Mouse (Mus musculus): ENCODE measurements around the gene Clock. TPM values are rescaled to one million over a fixed set of nuclear protein-coding genes. Genes with fewer than 3 reads are reported as not detected.

Clock gene
- polyA plus RNA-seq, 1 experiment from 2014 or later: 15.9 TPM

GRCm38 (mm10) chr5:76283890-76284289, 20.7 kb downstream of the Clock start:
- WGBS: 96% methylated on average over 1 of the region's 1 CpGs
- H3K9me3 ChIP-seq: no peaks in the 10 kb centered on the region
- no peak overlapping the region for H3K4me3 ChIP-seq (replicated peaks)
- ATAC-seq (ENCODE audit: insufficient number of reproducible peaks, insufficient read depth, low FRiP score, low TSS enrichment, low read depth): no peak
- no peaks in the 10 kb centered on the region for H3K27me3 ChIP-seq
- peaks cover 9% of the 10 kb centered on the region for H3K4me1 ChIP-seq (replicated peaks)
- no peak overlapping the region for H3K4me2 ChIP-seq
- H3K27ac ChIP-seq: no peak overlapping the region
- no peaks in the 10 kb centered on the region for H3K36me3 ChIP-seq
- no peak overlapping the region for H3K9ac ChIP-seq (replicated peaks)

- Histone ChIP-seq H3K27ac (no peak overlapping the region), H3K4me2 (no peak overlapping the region), H3K27me3 (no peaks in the 10 kb centered on the region), H3K4me3 (replicated peaks) (no peak overlapping the region), H3K9me3 (no peaks in the 10 kb centered on the region), H3K9ac (replicated peaks) (no peak overlapping the region), H3K4me1 (replicated peaks) (no peaks in the 10 kb centered on the region), H3K36me3 (peaks cover 10% of the 10 kb centered on the region; the same call in 1 of the 2 replicates)
- ATAC-seq (ENCODE audit: insufficient number of reproducible peaks, insufficient read depth, low FRiP score, low TSS enrichment, low read depth): no peak
- 91% methylated on average over 4 of the region's 4 CpGs for WGBS
These were observed 29.6 kb downstream of the Clock start for GRCm38 (mm10) chr5:76274977-76275376.

- H3K4me2 ChIP-seq: no peak overlapping the region
- no peak overlapping the region for H3K4me3 ChIP-seq (replicated peaks)
- H3K27me3 ChIP-seq: no peaks in the 10 kb centered on the region
- H3K4me1 ChIP-seq (replicated peaks): no peaks in the 10 kb centered on the region
- ATAC-seq (ENCODE audit: insufficient number of reproducible peaks, insufficient read depth, low FRiP score, low TSS enrichment, low read depth): no peak
- WGBS: 86% methylated on average over 3 of the region's 3 CpGs
- H3K9ac ChIP-seq (replicated peaks): no peak overlapping the region
- H3K27ac ChIP-seq: no peak overlapping the region
- peaks cover 12% of the 10 kb centered on the region for H3K36me3 ChIP-seq
- no peaks in the 10 kb centered on the region for H3K9me3 ChIP-seq
These were observed 53.6 kb downstream of the Clock start for GRCm38 (mm10) chr5:76250948-76251347.

- Histone ChIP-seq H3K27me3 (no peaks in the 10 kb centered on the region), H3K4me1 (replicated peaks) (no peaks in the 10 kb centered on the region), H3K27ac (no peak overlapping the region), H3K4me2 (no peak overlapping the region), H3K36me3 (peaks cover 29% of the 10 kb centered on the region; the same call in 1 of the 2 replicates), H3K9ac (replicated peaks) (no peak overlapping the region), H3K4me3 (replicated peaks) (no peak overlapping the region), H3K9me3 (no peaks in the 10 kb centered on the region)
- no peak for ATAC-seq (ENCODE audit: insufficient number of reproducible peaks, insufficient read depth, low FRiP score, low TSS enrichment, low read depth)
These were observed 58.1 kb downstream of the Clock start for GRCm38 (mm10) chr5:76246539-76246938.

GRCm38 (mm10) chr5:76245419-76245818, 59.2 kb downstream of the Clock start:
- Histone ChIP-seq H3K9ac (replicated peaks) (no peak overlapping the region), H3K36me3 (peaks cover 29% of the 10 kb centered on the region; the same call in 1 of the 2 replicates), H3K4me2 (no peak overlapping the region), H3K9me3 (no peaks in the 10 kb centered on the region), H3K4me3 (replicated peaks) (no peak overlapping the region), H3K27ac (no peak overlapping the region), H3K4me1 (replicated peaks) (no peaks in the 10 kb centered on the region), H3K27me3 (no peaks in the 10 kb centered on the region)
- ATAC-seq (ENCODE audit: insufficient number of reproducible peaks, insufficient read depth, low FRiP score, low TSS enrichment, low read depth): no peak
- whole genome bisulfite sequencing: 93% methylated on average over 3 of the region's 3 CpGs

- 93% methylated on average over 10 of the region's 10 CpGs for WGBS
- no peak overlapping the region for H3K9ac ChIP-seq (replicated peaks)
- H3K4me3 ChIP-seq (replicated peaks): no peak overlapping the region
- H3K27ac ChIP-seq: no peak overlapping the region
- H3K4me2 ChIP-seq: no peak overlapping the region
- no peaks in the 10 kb centered on the region for H3K27me3 ChIP-seq
- ATAC-seq (ENCODE audit: insufficient number of reproducible peaks, insufficient read depth, low FRiP score, low TSS enrichment, low read depth): no peak
- H3K9me3 ChIP-seq: no peaks in the 10 kb centered on the region
- no peaks in the 10 kb centered on the region for H3K4me1 ChIP-seq (replicated peaks)
- peaks cover 39% of the 10 kb centered on the region for H3K36me3 ChIP-seq
These were observed 60.2 kb downstream of the Clock start for GRCm38 (mm10) chr5:76244430-76244829.

- H3K4me3 ChIP-seq (replicated peaks): no peak overlapping the region
- peaks cover 44% of the 10 kb centered on the region for H3K36me3 ChIP-seq
- H3K27ac ChIP-seq: no peak overlapping the region
- no peak overlapping the region for H3K4me2 ChIP-seq
- 97% methylated on average over 4 of the region's 4 CpGs for WGBS
- no peaks in the 10 kb centered on the region for H3K27me3 ChIP-seq
- no peak for ATAC-seq (ENCODE audit: insufficient number of reproducible peaks, insufficient read depth, low FRiP score, low TSS enrichment, low read depth)
- no peaks in the 10 kb centered on the region for H3K4me1 ChIP-seq (replicated peaks)
- H3K9me3 ChIP-seq: no peaks in the 10 kb centered on the region
- no peak overlapping the region for H3K9ac ChIP-seq (replicated peaks)
These were observed 60.7 kb downstream of the Clock start for GRCm38 (mm10) chr5:76243929-76244328.

- Histone ChIP-seq H3K9ac (replicated peaks) (no peak overlapping the region), H3K4me3 (replicated peaks) (no peak overlapping the region), H3K36me3 (peaks cover 48% of the 10 kb centered on the region), H3K27ac (no peak overlapping the region), H3K27me3 (no peaks in the 10 kb centered on the region), H3K4me2 (no peak overlapping the region), H3K4me1 (replicated peaks) (no peaks in the 10 kb centered on the region), H3K9me3 (no peaks in the 10 kb centered on the region)
- no peak for ATAC-seq (ENCODE audit: insufficient number of reproducible peaks, insufficient read depth, low FRiP score, low TSS enrichment, low read depth)
- WGBS: 91% methylated on average over 3 of the region's 3 CpGs
These were observed 61.3 kb downstream of the Clock start for GRCm38 (mm10) chr5:76243274-76243673.

GRCm38 (mm10) chr5:76231171-76231855, 73.3 kb downstream of the Clock start:
- no peak for ATAC-seq (ENCODE audit: insufficient number of reproducible peaks, insufficient read depth, low FRiP score, low TSS enrichment, low read depth)
- H3K4me3 ChIP-seq (replicated peaks): no peak overlapping the region
- WGBS: 88% methylated on average over 13 of the region's 13 CpGs
- H3K4me2 ChIP-seq: no peak overlapping the region
- H3K9me3 ChIP-seq: no peaks in the 10 kb centered on the region
- H3K27ac ChIP-seq: no peak overlapping the region
- no peaks in the 10 kb centered on the region for H3K27me3 ChIP-seq
- peaks cover 70% of the 10 kb centered on the region for H3K36me3 ChIP-seq
- H3K9ac ChIP-seq (replicated peaks): no peak overlapping the region
- H3K4me1 ChIP-seq (replicated peaks): no peaks in the 10 kb centered on the region

- H3K27ac ChIP-seq: no peak overlapping the region
- peaks cover 30% of the 10 kb centered on the region for H3K36me3 ChIP-seq
- H3K4me1 ChIP-seq (replicated peaks): no peaks in the 10 kb centered on the region
- H3K9me3 ChIP-seq: no peaks in the 10 kb centered on the region
- ATAC-seq (ENCODE audit: insufficient number of reproducible peaks, insufficient read depth, low FRiP score, low TSS enrichment, low read depth): no peak
- H3K9ac ChIP-seq (replicated peaks): no peak overlapping the region
- WGBS: 83% methylated on average over 6 of the region's 6 CpGs
- H3K4me2 ChIP-seq: no peak overlapping the region
- H3K27me3 ChIP-seq: no peaks in the 10 kb centered on the region
- no peak overlapping the region for H3K4me3 ChIP-seq (replicated peaks)
These were observed 87.9 kb downstream of the Clock start for GRCm38 (mm10) chr5:76216691-76217090.

- H3K4me3 ChIP-seq (replicated peaks): no peak overlapping the region
- H3K27ac ChIP-seq: no peak overlapping the region
- no peak overlapping the region for H3K4me2 ChIP-seq
- no peaks in the 10 kb centered on the region for H3K4me1 ChIP-seq (replicated peaks)
- H3K9ac ChIP-seq (replicated peaks): no peak overlapping the region
- H3K27me3 ChIP-seq: no peaks in the 10 kb centered on the region
- peaks cover 80% of the 10 kb centered on the region for H3K36me3 ChIP-seq
- WGBS: 93% methylated on average over 5 of the region's 5 CpGs
- no peaks in the 10 kb centered on the region for H3K9me3 ChIP-seq
- no peak for ATAC-seq (ENCODE audit: insufficient number of reproducible peaks, insufficient read depth, low FRiP score, low TSS enrichment, low read depth)
These were observed 96.5 kb downstream of the Clock start for GRCm38 (mm10) chr5:76208066-76208465.

GRCm38 (mm10) chr5:76205886-76206285, 98.7 kb downstream of the Clock start:
- 88% methylated on average over 2 of the region's 2 CpGs for whole genome bisulfite sequencing

More at GRCm38 (mm10) chr5:76205886-76206285, 98.7 kb downstream of the Clock start:
- Histone ChIP-seq H3K4me1 (replicated peaks) (no peaks in the 10 kb centered on the region), H3K4me3 (replicated peaks) (no peak overlapping the region), H3K4me2 (no peak overlapping the region), H3K36me3 (peaks cover 84% of the 10 kb centered on the region), H3K27me3 (no peaks in the 10 kb centered on the region), H3K9ac (replicated peaks) (no peak overlapping the region), H3K9me3 (no peaks in the 10 kb centered on the region), H3K27ac (no peak overlapping the region)
- ATAC-seq (ENCODE audit: insufficient number of reproducible peaks, insufficient read depth, low FRiP score, low TSS enrichment, low read depth): no peak

Measured in limb, embryonic 12.5 days (tissue).